Mouse (Mus musculus): ENCODE data around the gene Retsat.

The Retsat gene

GRCm38 (mm10) chr6:72626391-72626790 lies 28.1 kb downstream of the Retsat start:
- no peak for DNase-seq

GRCm38 (mm10) chr6:72627276-72627675 lies 29.0 kb downstream of the Retsat start:
- peak; percentile 29 for DNase-seq

DNA sequence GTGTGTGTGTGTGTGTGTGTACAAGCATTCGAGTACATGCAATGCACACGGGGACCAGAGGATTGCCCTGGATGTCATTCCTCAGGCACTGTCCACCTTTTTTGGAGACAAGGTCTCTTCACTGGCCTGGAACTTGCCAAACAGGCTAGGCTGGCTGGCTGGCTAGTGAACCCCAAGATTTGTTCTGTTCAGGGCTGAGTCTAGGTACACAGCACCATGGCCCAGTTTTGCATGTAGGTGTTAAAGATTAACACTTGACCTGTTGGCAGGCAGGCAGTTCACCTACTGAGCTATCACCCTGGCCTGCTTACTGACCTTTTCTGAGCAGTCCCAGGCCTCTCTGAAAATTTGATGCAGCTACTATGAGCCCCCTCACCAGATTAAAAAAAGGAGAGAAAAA lies 32.1 kb downstream of the Retsat start:
- no peak for DNase-seq

DNA sequence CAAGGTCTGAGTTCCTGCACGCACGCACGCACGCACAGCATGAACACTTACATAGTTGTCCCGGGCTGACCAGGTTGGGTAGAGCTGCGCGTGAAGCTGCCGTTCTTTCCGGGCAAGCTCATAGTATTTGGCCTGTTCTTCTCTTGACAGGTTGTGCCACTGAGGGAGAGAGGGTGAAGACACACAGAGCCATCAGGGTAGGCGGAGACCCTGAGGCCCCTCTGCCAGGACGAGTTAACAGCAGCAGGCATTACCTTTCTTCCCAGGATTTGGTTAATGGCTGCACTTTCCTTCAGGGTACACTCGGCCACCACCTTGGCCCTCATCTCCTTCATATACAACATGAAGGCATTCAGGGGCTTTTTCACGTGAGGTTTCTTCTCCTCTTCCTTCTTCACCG lies 32.7 kb downstream of the Retsat start:
- no peak for DNase-seq

GRCm38 (mm10) chr6:72631700-72632099 lies 33.4 kb downstream of the Retsat start:
- DNase-seq = peak; percentile 34

DNA sequence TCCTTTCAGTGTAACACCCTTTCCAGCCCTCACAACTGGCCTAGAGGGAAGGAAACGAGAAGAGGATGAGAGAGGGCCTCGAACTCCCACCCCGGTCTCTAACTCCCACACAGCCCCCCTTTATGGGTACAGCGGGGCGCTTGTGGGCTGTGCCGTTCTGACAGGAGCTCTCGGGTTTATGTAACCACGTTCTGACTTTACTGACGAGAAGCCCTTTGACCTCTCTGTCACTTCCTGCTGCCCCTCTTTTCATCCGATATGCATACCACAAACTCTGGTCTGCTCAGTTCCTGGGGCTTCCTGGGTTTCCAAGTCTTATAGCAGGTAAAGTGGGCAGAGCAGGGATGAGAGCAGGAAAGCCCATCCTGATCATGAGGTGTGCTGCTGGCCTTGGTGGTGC lies 36.0 kb downstream of the Retsat start:
- no peak for DNase-seq

GRCm38 (mm10) chr6:72635760-72636431 lies 37.6 kb downstream of the Retsat start:
- peak; percentile 85 for DNase-seq

DNA sequence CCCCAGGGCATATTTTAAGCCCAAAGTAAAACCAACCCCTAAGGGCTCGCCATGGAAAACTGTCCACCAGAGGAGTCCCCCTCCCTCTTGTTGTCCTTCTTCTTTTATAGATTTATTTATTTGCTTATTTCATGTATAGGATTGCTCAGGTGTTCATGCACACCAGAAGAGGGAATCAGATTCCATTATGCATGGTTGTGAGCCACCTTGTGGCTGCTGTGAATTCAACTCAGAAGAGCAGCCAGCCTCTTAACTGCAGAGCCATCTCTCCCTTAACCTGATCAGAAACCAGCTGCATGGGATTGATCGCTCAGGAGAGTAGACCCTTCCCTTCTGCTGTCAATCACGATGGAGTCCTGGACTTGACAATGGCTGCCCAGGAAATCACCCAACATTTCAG lies 38.7 kb downstream of the Retsat start:
- no peak for DNase-seq

- no peak for DNase-seq
These were observed 43.1 kb downstream of the Retsat start for GRCm38 (mm10) chr6:72641218-72641954.

- no peak for DNase-seq
These were observed 46.3 kb downstream of the Retsat start for GRCm38 (mm10) chr6:72644576-72644975.

DNA sequence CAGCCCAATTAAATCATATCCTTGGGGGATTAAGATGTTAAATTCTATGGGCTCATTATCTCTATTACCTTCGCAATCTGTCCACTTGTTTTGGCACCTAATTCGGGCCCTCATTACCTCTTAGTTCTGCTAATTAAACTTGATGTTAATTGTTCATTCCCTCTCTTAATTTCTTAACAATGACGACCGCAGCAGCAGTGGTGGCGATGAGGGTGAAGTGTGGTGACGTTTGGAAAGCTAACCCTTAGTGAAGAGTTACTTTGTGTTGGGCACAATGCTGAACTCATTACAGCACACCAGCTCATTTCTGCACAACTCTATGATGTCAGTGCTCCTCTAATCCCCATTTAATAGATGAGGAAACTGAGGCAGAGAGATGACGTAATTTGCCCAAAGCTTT lies 47.1 kb downstream of the Retsat start:
- DNase-seq = peak; percentile 83

DNA sequence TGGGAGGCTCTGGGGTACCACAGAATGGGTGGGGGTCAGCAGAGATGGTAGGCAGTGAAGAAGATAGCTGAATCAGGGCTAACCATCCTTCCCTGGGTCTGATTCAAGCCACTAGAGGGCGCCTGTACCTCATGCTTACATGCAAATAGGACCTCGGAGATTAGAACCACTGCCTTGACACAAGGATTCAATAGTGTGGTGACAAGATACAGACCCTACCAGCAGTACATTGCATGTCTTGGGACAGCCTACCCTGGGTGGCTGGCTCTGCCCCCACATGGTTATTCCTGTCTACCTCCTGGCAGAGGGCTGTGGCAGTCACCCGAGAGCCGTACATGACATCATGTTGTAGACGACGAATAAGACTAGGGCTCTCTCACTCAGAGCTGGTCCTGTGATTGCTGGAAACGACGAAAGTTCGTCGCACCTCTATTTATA lies 49.1 kb downstream of the Retsat start:
- peak; percentile 85 for DNase-seq

DNA sequence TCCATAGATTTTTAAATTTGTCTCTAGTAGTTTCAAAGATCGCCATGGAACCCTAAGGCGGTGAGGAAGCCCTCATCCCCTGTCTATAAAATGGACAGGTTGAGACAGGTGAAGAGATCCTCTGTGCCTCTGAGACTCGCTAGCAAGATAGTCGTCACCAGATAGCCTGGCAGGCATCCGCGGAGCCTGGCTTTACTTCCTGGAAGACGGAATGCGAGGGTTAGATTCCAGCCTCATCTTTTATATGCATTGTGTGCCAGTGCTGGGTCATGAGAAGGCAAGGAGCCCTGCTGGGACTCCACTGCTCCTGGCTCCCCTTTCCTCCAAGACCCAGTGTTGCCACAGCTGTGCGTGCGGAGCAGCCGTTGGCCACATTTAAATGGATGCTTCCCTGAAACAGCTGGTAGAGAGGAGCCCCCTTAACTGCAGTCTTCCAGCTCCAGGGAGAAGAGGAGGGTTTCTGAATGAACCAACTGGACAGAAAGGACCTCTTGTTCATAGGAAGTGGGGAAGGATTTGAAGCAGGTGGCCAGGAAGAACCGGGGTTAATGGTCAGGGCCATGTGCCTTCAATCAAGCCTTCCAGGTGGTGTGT lies 49.8 kb downstream of the Retsat start:
- DNase-seq = no peak

GRCm38 (mm10) chr6:72650338-72650851 lies 52.1 kb downstream of the Retsat start:
- DNase-seq = no peak

DNA sequence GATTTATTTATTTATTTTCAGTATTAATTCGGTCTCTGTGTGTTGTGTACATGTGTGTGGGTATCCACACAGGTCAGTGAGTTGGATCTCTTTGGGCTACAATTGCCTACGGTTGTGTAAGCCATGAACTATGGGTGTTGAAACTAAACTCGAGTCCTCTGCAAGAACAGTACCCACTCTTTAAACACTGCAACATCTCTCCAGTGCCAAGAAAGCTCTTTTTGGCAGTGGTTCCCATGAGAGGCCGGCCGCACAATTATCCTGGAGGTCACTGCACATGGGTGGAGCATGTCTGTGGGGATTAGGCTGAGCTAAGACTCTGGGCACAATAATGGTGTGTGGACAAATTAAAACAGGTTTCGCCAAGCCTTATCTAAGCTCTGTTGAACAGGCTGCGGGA lies 55.1 kb downstream of the Retsat start:
- peak; percentile 68 for DNase-seq

- no peak for DNase-seq
These were observed 56.1 kb downstream of the Retsat start for GRCm38 (mm10) chr6:72654355-72654754.

- peak; percentile 55 for DNase-seq
These were observed 57.2 kb downstream of the Retsat start for GRCm38 (mm10) chr6:72655309-72656052.

DNA sequence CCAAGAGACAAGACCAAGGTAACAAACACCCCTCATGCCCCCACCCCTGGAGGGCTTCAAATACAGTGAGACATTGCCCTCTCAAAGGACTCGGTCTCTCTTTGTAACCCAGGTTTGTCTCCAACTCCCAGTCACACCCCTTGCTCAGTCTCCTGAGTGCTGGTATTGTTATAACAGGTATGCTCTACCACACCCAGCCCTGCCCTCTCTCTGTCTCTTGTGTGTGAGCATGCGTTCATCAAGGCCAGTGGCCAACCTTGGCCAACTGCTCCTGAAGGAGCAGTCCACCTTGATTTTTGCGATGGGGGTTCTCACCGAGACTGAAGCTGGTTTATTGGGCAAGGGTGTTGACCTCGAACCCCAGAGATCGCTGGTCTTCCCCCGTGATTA lies 57.8 kb downstream of the Retsat start:
- DNase-seq = no peak

DNA sequence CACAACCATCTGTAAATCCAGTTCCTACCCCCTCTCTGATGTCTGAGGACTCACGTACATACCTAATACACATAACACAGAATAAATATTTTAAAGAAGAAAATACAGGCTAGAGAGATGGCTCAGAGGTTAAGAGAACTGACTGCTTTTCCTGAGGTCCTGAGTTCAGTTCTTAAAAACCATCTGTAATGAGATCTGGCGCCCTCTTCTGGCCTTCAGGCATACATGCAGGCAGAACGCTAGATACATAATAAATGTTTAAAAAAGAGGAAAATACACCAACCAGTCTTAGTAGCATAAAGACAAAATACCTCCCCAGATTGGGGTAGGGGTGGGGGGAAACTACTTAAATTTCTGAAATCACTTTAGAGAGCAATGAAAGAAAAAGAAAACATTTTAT lies 59.7 kb downstream of the Retsat start:
- DNase-seq = no peak
